Mouse (Mus musculus): ENCODE data around the gene Ssty1.
"Not testable (repeated sequence)": the region's sequence is repeated elsewhere in the genome, so short reads cannot be mapped to it uniquely, and the experiment has no call there.

Gene Ssty1

DNA sequence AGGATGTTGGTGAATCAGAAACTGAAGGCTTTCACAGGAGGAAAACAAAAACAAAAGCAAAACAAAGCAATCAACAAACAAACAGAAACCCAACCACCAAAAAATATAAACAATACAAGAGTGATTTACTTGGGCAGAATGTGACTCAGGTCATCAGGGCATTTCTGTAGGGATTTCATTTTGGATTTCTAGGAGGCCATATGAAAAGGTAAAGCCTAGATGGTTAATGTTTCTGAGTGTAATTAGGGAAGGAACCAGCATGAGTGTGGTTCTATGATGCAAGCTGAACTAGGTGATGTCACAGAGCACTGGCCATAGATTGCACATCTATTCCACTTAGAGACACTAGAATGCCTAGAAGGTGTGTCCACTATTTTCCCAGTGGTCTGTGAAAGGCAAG, at the start of gene Ssty1:
Gene Ssty1 (plus strand): TSS at position 301 of the 400 bp plus-strand sequence.
- DNase-seq: not testable (repeated sequence)

DNA sequence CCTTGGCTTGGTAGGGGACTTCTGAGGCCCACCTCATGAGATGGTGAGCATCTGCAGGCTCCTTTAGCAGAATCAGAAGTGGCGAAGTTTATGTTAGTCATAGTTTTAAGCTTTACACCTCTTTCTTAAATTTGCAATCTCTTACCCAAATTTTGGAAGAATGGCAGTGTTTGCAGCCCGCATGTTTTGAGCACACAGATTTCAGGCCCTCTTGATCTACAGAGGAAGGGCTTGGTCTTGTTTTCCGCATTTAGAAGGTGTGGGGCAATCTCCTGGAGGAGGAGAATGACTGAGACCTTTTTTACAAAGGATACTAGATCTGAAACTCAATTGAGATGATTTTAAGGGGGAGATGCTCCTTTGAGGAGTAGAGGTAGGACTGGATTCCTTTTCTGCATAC, 27.2 kb upstream of the Ssty1 start, which contains the start of gene Gm21764:
Gene Gm21764 (minus strand): TSS at position 101 of the 400 bp plus-strand sequence.
- DNase-seq: not testable (repeated sequence)
